Mouse (Mus musculus) E14TG2a.4 (cell line): ENCODE results near the gene Znhit3.

Source experiments
- CTCF ChIP-seq: conservative IDR thresholded peaks from 2 replicates; pipeline ENCODE4 v1.5.1; 2014; ENCODE audit warnings: low read length
- NANOG ChIP-seq: IDR thresholded peaks from 2 replicates; pipeline ENCODE4 v1.6.1; 2014; ENCODE audit warnings: borderline replicate concordance, low read length, mixed read lengths
- POU5F1 ChIP-seq: IDR thresholded peaks from 2 replicates; pipeline ENCODE4 v1.6.1; 2014; ENCODE audit warnings: low read length, borderline replicate concordance

DNA sequence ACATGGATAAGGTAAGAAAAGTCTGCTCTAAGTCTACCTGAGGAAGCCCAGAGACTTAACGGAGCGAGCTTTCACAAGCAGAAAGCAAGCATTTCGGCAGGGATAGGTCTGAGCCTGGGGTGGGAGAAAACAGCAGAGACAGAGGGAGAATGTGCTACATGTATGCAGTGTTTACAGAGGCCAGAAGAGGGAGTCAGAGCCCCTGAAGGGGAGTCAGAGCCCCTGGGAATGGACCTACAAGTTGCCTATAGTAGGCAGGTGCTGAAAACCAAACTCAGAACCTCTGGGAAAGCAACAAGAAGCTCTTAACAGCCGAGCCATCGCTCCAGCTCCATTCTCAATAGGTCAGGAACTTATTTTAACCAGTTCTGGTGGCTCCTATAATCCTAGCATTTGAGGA is 1.5 kb downstream of the Znhit3 start:
- TF ChIP-seq CTCF: peak; percentile 29
- no peak for TF ChIP-seq NANOG
- TF ChIP-seq POU5F1: no peak
